Mouse (Mus musculus): ENCODE measurements around the gene Ptprg. TPM values are rescaled to one million over a fixed set of nuclear protein-coding genes. Genes with fewer than 3 reads are reported as not detected.

Gene Ptprg
- total and polyA plus RNA-seq, 2 experiments from 2014 or later = 28.5 to 88.7 TPM

GRCm38 (mm10) chr14:11775951-11776495 is 222.7 kb downstream of the Ptprg start:
- Histone ChIP-seq H3K4me1 (ENCODE audit: insufficient read depth) (peaks cover 6% of the 10 kb centered on the region; the same call in 1 of the 2 replicates), H3K4me3 (ENCODE audit: low read depth, low read length) (no peak overlapping the region), H3K9me3 (ENCODE audit: low read length) (no peaks in the 10 kb centered on the region), H3K27me3 (ENCODE audit: insufficient read depth, low read length) (no peaks in the 10 kb centered on the region), H3K4me2 (ENCODE audit: low read depth) (no peak overlapping the region), H3K27ac (ENCODE audit: low read depth, low read length) (no peak overlapping the region), H3K9ac (no peak overlapping the region), H3K36me3 (ENCODE audit: insufficient read depth) (no peaks in the 10 kb centered on the region)
- DNase-seq (no peak), ATAC-seq (no peak)
- 53% methylated on average over 6 of the region's 6 CpGs for WGBS
- TF ChIP-seq CTCF (IDR thresholded peaks at IDR 0.05; ENCODE audit: low read depth) = no peak

- WGBS = 80% methylated on average over 6 of the region's 6 CpGs
Observed at GRCm38 (mm10) chr14:11776566-11776965, 223.2 kb downstream of the Ptprg start.

GRCm38 (mm10) chr14:11791190-11791589 is 237.9 kb downstream of the Ptprg start:
- Histone ChIP-seq H3K36me3 (ENCODE audit: insufficient read depth) (no peaks in the 10 kb centered on the region), H3K4me1 (ENCODE audit: insufficient read depth) (no peaks in the 10 kb centered on the region), H3K4me2 (ENCODE audit: low read depth) (no peak overlapping the region), H3K4me3 (ENCODE audit: low read depth, low read length) (no peak overlapping the region), H3K9ac (no peak overlapping the region), H3K9me3 (ENCODE audit: low read length) (no peaks in the 10 kb centered on the region), H3K27me3 (ENCODE audit: insufficient read depth, low read length) (no peaks in the 10 kb centered on the region), H3K27ac (ENCODE audit: low read depth, low read length) (no peak overlapping the region)
- ATAC-seq (no peak), DNase-seq (no peak)
- no peak for TF ChIP-seq CTCF (IDR thresholded peaks at IDR 0.05; ENCODE audit: low read depth)
- WGBS = 40% methylated on average over 4 of the region's 4 CpGs

More at GRCm38 (mm10) chr14:11776566-11776965, 223.2 kb downstream of the Ptprg start:
- no peak for TF ChIP-seq CTCF (IDR thresholded peaks at IDR 0.05; ENCODE audit: low read depth)
- ATAC-seq (no peak), DNase-seq (no peak)
- Histone ChIP-seq H3K27me3 (ENCODE audit: insufficient read depth, low read length) (no peaks in the 10 kb centered on the region), H3K4me1 (ENCODE audit: insufficient read depth) (peaks cover 6% of the 10 kb centered on the region; the same call in 1 of the 2 replicates), H3K4me2 (ENCODE audit: low read depth) (no peak overlapping the region), H3K9ac (no peak overlapping the region), H3K4me3 (ENCODE audit: low read depth, low read length) (no peak overlapping the region), H3K27ac (ENCODE audit: low read depth, low read length) (no peak overlapping the region), H3K9me3 (ENCODE audit: low read length) (no peaks in the 10 kb centered on the region), H3K36me3 (ENCODE audit: insufficient read depth) (no peaks in the 10 kb centered on the region)

- H3K9ac ChIP-seq = no peak overlapping the region
- H3K9me3 ChIP-seq (ENCODE audit: low read length) = no peaks in the 10 kb centered on the region
- TF ChIP-seq CTCF (IDR thresholded peaks at IDR 0.05; ENCODE audit: low read depth) = no peak
- H3K27me3 ChIP-seq (ENCODE audit: insufficient read depth, low read length) = no peaks in the 10 kb centered on the region
- no peak overlapping the region for H3K4me2 ChIP-seq (ENCODE audit: low read depth)
- H3K27ac ChIP-seq (ENCODE audit: low read depth, low read length) = no peak overlapping the region
- ATAC-seq = peak; percentile 54; the same call in 1 of the 2 replicates
- no peaks in the 10 kb centered on the region for H3K36me3 ChIP-seq (ENCODE audit: insufficient read depth)
- DNase-seq = peak; percentile 19
- H3K4me1 ChIP-seq (ENCODE audit: insufficient read depth) = no peaks in the 10 kb centered on the region
- no peak overlapping the region for H3K4me3 ChIP-seq (ENCODE audit: low read depth, low read length)
- 44% methylated on average over 3 of the region's 3 CpGs for WGBS
Observed at GRCm38 (mm10) chr14:11793847-11794246, 240.5 kb downstream of the Ptprg start.

- TF ChIP-seq CTCF (IDR thresholded peaks at IDR 0.05; ENCODE audit: low read depth) = no peak
- Histone ChIP-seq H3K9ac (no peak overlapping the region), H3K27ac (ENCODE audit: low read depth, low read length) (no peak overlapping the region), H3K27me3 (ENCODE audit: insufficient read depth, low read length) (no peaks in the 10 kb centered on the region), H3K36me3 (ENCODE audit: insufficient read depth) (no peaks in the 10 kb centered on the region), H3K4me3 (ENCODE audit: low read depth, low read length) (no peak overlapping the region), H3K4me2 (ENCODE audit: low read depth) (no peak overlapping the region), H3K9me3 (ENCODE audit: low read length) (no peaks in the 10 kb centered on the region), H3K4me1 (ENCODE audit: insufficient read depth) (no peaks in the 10 kb centered on the region)
- DNase-seq = no peak
- 68% methylated on average over 4 of the region's 4 CpGs for WGBS
- ATAC-seq = no peak
Observed at GRCm38 (mm10) chr14:11802355-11803035, 249.2 kb downstream of the Ptprg start.

GRCm38 (mm10) chr14:11806674-11807073 is 253.3 kb downstream of the Ptprg start:
- ATAC-seq = no peak
- Histone ChIP-seq H3K36me3 (ENCODE audit: insufficient read depth) (no peaks in the 10 kb centered on the region), H3K4me2 (ENCODE audit: low read depth) (no peak overlapping the region), H3K27ac (ENCODE audit: low read depth, low read length) (no peak overlapping the region), H3K4me3 (ENCODE audit: low read depth, low read length) (no peak overlapping the region), H3K9ac (no peak overlapping the region), H3K4me1 (ENCODE audit: insufficient read depth) (no peaks in the 10 kb centered on the region), H3K27me3 (ENCODE audit: insufficient read depth, low read length) (no peaks in the 10 kb centered on the region), H3K9me3 (ENCODE audit: low read length) (no peaks in the 10 kb centered on the region)
- peak; percentile 45 for TF ChIP-seq CTCF (IDR thresholded peaks at IDR 0.05; ENCODE audit: low read depth)
- peak; percentile 17 for DNase-seq
- 53% methylated on average over 5 of the region's 5 CpGs for WGBS

GRCm38 (mm10) chr14:11807465-11807864 is 254.1 kb downstream of the Ptprg start:
- TF ChIP-seq CTCF (IDR thresholded peaks at IDR 0.05; ENCODE audit: low read depth) = no peak
- no peaks in the 10 kb centered on the region for H3K4me1 ChIP-seq (ENCODE audit: insufficient read depth)
- H3K36me3 ChIP-seq (ENCODE audit: insufficient read depth) = no peaks in the 10 kb centered on the region
- no peak overlapping the region for H3K9ac ChIP-seq
- no peak overlapping the region for H3K27ac ChIP-seq (ENCODE audit: low read depth, low read length)
- no peak overlapping the region for H3K4me3 ChIP-seq (ENCODE audit: low read depth, low read length)
- no peak for ATAC-seq
- no peaks in the 10 kb centered on the region for H3K27me3 ChIP-seq (ENCODE audit: insufficient read depth, low read length)
- WGBS = 76% methylated on average over 4 of the region's 4 CpGs
- no peak overlapping the region for H3K4me2 ChIP-seq (ENCODE audit: low read depth)
- no peak for DNase-seq
- H3K9me3 ChIP-seq (ENCODE audit: low read length) = no peaks in the 10 kb centered on the region
